Mouse (Mus musculus): ENCODE results near the gene Mgat3.

Gene Mgat3

DNA sequence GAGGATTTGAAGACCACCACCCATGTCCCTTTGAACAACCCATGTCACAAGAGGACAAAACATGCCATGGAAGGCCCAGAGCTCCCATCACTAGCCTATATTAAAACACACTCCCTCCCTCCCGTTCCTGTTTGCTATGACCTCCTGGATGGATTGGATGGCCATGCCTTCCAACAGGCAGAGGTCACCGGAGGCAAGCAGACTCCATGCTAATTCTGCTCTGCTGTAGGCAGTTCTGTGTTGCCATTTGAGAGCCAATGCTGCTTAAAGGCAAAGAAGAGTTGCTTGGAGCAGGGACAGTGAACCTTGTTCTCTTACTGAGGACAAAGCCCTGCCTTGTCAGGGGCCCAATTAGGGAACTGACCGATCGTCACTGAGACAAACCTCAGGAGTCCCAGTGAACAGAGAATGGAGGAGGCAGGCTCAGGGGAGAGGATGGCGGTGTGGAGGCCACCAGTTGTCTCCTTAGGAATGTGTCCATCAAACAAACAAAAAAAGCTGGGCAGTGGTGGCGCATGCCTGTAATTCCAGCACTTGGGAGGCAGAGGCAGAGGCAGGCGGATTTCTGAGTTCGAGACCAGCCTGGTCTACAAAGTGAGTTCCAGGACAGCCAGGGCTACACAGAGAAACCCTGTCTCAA lies 86.0 kb downstream of the Mgat3 start:
- no peak for DNase-seq (ENCODE audit: low spot score in 2 of 2)

DNA sequence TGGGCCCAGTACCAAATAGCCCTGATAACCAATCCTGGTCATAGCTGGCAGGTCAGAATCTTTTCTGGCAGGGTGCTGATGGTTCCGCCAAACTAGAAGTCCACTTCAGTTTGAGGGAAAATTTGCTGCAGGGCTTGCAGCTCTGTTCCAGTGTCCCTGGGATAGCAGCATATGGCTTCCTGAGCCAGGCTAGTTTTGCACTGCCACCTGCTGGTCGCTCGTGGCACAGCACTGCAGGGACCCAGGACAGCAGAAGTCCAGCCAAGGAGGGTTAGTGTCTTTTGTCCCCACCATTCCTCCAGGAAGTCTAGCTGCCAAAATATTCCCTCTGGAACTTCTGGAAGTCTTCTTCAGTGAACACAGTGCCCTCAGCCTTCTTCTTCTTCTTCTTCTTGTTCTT lies 87.2 kb downstream of the Mgat3 start:
- peak; percentile 61 to 79 for DNase-seq (ENCODE audit: low spot score in 2 of 2)

DNA sequence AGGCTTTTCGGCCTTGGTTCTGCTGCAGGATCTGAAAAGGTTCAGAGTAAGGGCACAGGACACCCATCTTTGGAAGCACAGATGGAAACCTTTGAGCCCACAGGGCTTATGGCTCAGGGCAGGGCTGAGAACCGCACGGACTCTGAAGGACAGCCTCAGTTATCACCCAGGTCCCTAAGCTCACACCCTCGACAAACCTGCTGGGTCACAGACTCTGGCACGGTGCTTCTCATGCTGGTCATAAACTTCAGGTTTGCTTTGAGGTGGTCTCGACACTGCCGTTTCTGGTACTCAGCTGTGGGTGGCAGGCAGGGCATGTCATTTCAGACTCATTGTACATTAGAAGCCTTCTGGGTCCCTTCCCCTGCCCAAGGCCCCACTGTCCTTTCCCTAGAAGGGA lies 87.6 kb downstream of the Mgat3 start:
- DNase-seq (ENCODE audit: low spot score in 2 of 2): no peak

DNA sequence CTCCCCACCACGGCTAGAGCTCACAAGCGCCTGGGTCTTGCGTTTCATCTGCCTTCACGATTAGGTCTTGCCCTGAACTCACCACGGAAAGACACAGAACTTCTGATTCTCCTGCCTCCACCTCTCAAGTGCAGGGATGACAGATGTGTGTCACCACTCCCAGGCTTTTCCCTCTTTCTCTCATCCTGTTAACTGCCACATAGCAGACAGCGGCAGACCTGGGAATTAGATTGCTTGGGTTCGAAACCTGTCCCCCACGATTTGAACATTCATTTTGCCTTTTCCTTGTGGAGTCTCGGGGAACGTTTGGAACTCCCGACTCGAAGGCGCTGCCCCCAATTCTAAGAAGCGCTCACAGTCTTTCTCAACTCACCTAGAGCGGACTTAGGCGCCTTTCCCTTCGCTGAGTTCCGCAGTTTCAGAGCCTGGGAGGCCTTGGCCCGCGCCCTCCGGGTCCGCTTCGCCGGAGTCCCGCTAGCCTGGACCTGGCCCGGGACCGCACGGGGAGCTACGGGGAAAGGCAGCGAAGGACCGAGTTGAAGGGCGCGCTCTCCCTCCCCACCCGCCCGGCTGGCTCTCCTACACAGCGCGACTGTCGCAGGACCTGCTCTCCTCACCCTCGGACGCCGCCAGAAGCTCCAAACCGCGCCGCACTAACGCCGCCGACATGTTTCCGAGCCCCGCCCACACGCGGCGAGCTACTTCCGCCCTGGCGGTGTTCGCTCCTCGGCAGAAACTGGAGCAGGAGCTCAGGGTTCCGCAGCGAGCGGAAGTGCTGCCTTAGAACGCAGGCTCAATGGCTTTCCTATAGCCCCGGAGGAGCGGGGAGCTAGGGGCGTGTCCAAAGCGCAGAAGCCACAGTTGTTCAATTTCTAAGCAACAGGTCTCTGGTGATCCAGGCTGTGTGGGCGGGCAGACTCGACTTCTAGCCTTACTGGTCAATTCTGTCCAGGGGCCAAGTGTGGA lies 90.4 kb downstream of the Mgat3 start, which contains the start of gene Rps19bp1:
Gene Rps19bp1 (minus strand): TSS at position 706 of the 966 bp plus-strand sequence.
- peak; percentile 81 to 89 for DNase-seq (ENCODE audit: low spot score in 2 of 2)
